ENCODE assay signal across 9 mouse cellular contexts in the genomic region with DNA sequence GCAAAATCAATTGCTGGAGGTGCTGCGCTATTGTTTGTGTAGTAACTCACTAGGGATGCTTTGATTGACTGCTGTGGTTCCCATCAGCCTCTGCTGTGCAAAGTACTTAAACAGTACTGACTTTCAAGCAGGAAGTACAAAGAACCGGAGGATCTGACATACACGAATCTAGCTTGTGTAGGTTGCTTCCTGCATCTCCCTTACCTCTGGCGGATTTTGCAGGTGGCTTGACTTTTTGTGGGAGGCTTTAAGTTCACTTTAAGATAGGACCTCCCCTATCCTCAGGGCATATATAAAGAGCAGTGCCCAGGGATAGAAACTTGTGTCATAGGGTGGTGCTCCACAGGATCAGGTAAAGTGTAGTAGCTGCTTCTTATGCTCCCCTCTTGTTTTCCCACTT. TPM values are rescaled to one million over a fixed set of nuclear protein-coding genes. Genes with fewer than 3 reads are reported as not detected.
DNase-seq lines count a peak whose midpoint lies in the region; ATAC-seq and TF ChIP-seq lines count a peak whose summit lies in the region.
"Had no signal": no experiment of that assay in that cellular context is flagged by ENCODE, and none has a peak within 500 bp of the region (broad histone marks: within the 10 kb centered on the region; RNA-seq: fewer than 3 reads in every experiment).

No protein-coding gene starts in this region.

- 29% methylated on average over 4 of the region's 4 CpGs for WGBS in lung, embryonic 14.5 days
- WGBS in limb, embryonic 13.5 days = 9% methylated on average over 4 of the region's 4 CpGs

- H3K4me3 ChIP-seq in lung, embryonic 14.5 days (ENCODE audit: low read depth, low read length) = peak overlapping the region; percentile 87
- peak overlapping the region; percentile 45 for H3K4me3 ChIP-seq in embryonic fibroblast, embryonic 13.5 days (ENCODE audit: insufficient read depth, low read length)
- peak overlapping the region; percentile 99 for H3K4me3 ChIP-seq in limb, embryonic 13.5 days

- peak; percentile 25; the same call in 1 of the 2 replicates for TF ChIP-seq POLR2A in embryonic fibroblast, embryonic 13.5 days (IDR thresholded peaks at IDR 0.05; ENCODE audit: low read depth, low read length)

- H3K4me1 ChIP-seq in lung, embryonic 14.5 days (ENCODE audit: insufficient read depth) = no peaks in the 10 kb centered on the region
- peaks cover 4% of the 10 kb centered on the region; the same call in 1 of the 2 replicates for H3K4me1 ChIP-seq in embryonic fibroblast, embryonic 13.5 days (ENCODE audit: control insufficient read depth, insufficient read depth, low read length)
- peaks cover 49% of the 10 kb centered on the region for H3K4me1 ChIP-seq in limb, embryonic 13.5 days

- H3K27me3 ChIP-seq in lung, embryonic 14.5 days (ENCODE audit: insufficient read depth, low read length) = peaks cover 22% of the 10 kb centered on the region
- no peaks in the 10 kb centered on the region for H3K27me3 ChIP-seq in limb, embryonic 13.5 days

- TF ChIP-seq CTCF in lung, embryonic 14.5 days (IDR thresholded peaks at IDR 0.05; ENCODE audit: low read depth) = no peak
- TF ChIP-seq CTCF in embryonic fibroblast, embryonic 13.5 days (IDR thresholded peaks at IDR 0.05; ENCODE audit: borderline replicate concordance, insufficient read depth, low read length) = no peak

- no peak for DNase-seq in lung, embryonic 14.5 days
- no peak for DNase-seq in lung, adult 18-20 months
- peak; percentile 19 to 35 for DNase-seq in thymus, postnatal 10 days (ENCODE audit: low spot score in 2 of 2)
- no peak for DNase-seq in urinary bladder, postnatal 14 days (ENCODE audit: low spot score)
- no peak for DNase-seq in frontal cortex, postnatal 25 days (ENCODE audit: low spot score in 2 of 2)
- DNase-seq in right cerebral cortex, postnatal 36 days (ENCODE audit: low spot score in 2 of 2) = no peak
- DNase-seq: adrenal gland, adult 8-10 months had no signal

- no peak overlapping the region; the same call in 1 of the 2 replicates for H3K9ac ChIP-seq in lung, embryonic 14.5 days
- peak overlapping the region; percentile 100 for H3K9ac ChIP-seq in limb, embryonic 13.5 days

- H3K9me3 ChIP-seq in lung, embryonic 14.5 days (ENCODE audit: low read depth, low read length) = no peaks in the 10 kb centered on the region
- H3K9me3 ChIP-seq in limb, embryonic 13.5 days = no peaks in the 10 kb centered on the region

- H3K27ac ChIP-seq in lung, embryonic 14.5 days (ENCODE audit: low read depth) = no peak overlapping the region
- no peak overlapping the region; the same call in 1 of the 2 replicates for H3K27ac ChIP-seq in embryonic fibroblast, embryonic 13.5 days (ENCODE audit: insufficient read depth, low read length)
- H3K27ac ChIP-seq in limb, embryonic 13.5 days = peak overlapping the region; percentile 99

- peak overlapping the region; percentile 78 for H3K4me2 ChIP-seq in lung, embryonic 14.5 days
- peak overlapping the region; percentile 69 for H3K4me2 ChIP-seq in limb, embryonic 13.5 days (replicated peaks)

- no peak for ATAC-seq in lung, embryonic 14.5 days (ENCODE audit: insufficient read depth)
- ATAC-seq in limb, embryonic 13.5 days (ENCODE audit: low FRiP score, low read depth) = no peak

- H3K36me3 ChIP-seq in lung, embryonic 14.5 days (ENCODE audit: insufficient read depth) = no peaks in the 10 kb centered on the region
- no peaks in the 10 kb centered on the region for H3K36me3 ChIP-seq in limb, embryonic 13.5 days

RNA-seq across cellular contexts. Expression of gene Cdon, which starts 2.3 kb away (rescaled TPM):
- polyA plus RNA-seq in lung, embryonic 14.5 days (2014; fragmentation: Nextera tagmentation; extraction: Ambion mirVana) = 5.2 and 5.4 TPM in 2 replicates
- 28.4 and 79.8 TPM in 2 replicates for polyA plus RNA-seq in embryonic fibroblast, embryonic 13.5 days (2011; ENCODE audit: insufficient read length, low read depth, missing spikeins)
- 37.0 and 37.6 TPM in 2 replicates for polyA plus RNA-seq in limb, embryonic 13.5 days (2015; fragmentation: Nextera tagmentation; extraction: Ambion mirVana)

Comparison
In these comparisons a context has a peak if more than half of its experiments do, and no peak if none do; other contexts are left out.
1. DNase-seq: peak in thymus, postnatal 10 days (2 of 2); none in lung, embryonic 14.5 days (single experiment), lung, adult 18-20 months (0 of 2), urinary bladder, postnatal 14 days (single experiment), frontal cortex, postnatal 25 days (0 of 2) and right cerebral cortex, postnatal 36 days (0 of 2).
2. H3K4me3 ChIP-seq: peak in every context shown above with its lines; median percentile 99 in limb, embryonic 13.5 days; 87 in lung, embryonic 14.5 days; 45 in embryonic fibroblast, embryonic 13.5 days.